Mouse (Mus musculus): ENCODE results near the gene Dda1.

Dda1 gene

DNA sequence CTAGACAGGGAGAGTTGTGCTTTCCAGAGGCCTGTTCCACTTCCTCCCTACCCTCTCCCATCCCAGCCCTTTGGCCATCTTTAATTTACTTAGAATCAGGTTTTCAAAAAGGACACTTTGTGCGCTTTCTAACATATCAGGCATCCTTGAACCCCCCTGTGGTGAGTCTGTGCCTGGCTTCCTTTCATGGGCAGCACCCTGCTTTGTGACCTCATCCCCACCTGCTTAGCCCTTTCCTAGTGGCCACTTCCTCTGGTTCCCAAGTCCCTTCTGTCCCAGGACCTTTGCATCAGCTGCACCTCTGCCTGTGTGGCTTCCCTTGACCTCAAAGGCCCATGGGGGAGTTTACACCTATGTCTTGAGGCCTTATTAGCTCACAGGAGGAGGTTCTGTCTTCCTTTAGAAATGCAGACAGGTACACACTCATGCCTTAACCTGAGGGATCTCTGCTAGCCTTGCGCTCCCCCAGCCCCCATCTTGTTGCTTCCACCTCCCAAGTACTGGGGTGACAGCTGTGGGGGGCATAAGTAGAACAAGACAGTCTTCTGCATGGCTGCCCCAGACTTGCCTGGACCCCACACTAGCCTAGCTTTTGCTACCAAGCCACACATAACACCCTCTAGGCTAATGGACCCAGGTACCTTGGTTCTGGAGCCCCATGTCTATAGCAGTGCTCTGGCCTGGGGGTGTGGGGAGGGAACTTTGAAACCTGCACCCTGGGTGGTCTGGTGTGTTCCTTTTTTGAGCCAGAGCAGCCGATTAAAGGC, 1.3 kb downstream of the Dda1 start:
- DNase-seq, result no peak

DNA sequence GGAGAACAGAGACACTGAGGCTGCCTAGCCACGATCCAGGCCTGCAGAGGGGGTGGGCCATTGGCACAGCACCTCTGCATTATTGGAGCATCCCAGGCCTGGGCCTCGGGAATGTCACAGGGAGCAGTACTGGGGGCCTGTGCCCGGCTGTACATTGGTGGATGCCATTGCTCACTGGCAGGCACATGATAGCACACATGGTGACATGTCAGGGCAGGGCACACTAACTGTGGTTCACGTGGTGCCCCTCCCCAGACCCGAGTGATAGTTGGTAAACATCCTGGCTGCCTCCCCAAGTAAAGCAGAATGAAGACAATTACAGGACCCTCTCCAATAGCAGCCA, 1.9 kb downstream of the Dda1 start:
- DNase-seq, result no peak

DNA sequence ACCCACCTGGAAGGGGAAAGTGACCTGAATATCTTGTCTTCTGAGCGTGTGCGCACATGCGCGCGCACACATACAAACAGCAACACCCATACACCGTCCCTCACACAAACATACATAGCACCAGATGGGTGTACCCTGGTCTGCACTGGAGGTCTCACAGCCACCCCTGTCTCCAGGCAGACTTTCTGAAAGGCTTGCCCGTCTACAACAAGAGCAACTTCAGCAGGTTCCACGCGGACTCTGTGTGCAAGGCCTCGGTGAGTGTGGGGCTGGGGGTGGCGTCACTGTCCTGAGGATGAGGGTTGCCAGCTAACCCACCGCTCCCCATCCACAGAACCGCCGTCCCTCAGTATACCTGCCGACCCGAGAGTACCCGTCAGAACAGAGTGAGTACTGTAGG, 2.9 kb downstream of the Dda1 start:
- DNase-seq, result no peak

DNA sequence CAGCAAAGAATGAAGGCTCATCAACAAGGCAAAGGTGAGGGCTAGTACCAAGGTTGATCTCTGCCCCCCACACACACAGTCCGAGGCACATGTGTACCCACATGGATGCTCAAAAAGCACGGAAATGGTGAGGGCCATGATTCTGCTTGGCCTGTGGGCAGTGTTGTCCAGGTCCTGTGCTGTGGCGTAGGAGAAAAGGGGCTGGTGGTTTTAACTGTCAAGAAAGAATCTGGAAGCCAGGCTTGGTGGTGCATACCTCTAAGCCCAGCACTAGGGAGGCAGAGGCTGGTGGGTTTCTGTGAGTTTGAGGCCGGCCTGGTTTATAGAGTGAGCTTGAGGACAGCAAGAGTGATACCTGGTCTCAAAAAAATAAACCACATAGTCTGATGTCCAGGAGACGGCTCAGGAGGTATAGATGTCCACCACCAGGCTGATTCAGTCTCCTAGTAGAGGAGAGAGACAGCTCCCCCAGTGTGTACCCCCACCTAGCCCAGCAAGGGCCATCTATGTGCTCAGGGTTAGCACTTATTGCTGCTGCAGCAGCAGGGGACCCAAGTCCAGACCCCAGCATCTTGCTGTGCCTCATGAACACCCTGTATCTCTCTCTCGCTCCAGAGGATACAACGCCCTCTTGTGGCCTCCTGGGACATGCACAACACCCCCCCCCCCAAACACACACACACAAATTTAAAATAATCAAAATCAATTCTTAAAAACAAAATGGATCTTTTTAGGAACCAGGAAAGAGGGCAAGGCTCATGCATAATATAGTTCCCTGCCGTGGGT, 3.8 kb downstream of the Dda1 start:
- no peak for DNase-seq

DNA sequence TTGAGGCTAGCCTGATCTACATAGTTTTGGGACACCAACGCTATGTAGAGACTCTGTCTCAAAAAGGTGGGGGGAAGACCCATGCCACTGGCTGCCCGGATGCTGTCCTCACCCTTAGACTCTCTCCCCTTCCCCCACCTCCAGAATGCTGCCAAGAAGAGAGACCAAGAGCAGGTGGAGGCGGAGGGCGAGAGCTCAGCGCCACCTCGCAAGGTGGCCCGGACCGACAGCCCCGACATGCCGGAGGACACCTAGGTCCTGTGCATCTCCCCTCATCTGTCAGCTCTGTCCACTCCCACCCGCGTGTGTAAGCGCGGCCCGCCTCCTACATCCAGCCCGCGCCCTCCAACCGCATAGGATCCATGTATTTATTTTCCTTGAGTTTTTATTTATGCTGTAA, 5.3 kb downstream of the Dda1 start:
- DNase-seq, result no peak

DNA sequence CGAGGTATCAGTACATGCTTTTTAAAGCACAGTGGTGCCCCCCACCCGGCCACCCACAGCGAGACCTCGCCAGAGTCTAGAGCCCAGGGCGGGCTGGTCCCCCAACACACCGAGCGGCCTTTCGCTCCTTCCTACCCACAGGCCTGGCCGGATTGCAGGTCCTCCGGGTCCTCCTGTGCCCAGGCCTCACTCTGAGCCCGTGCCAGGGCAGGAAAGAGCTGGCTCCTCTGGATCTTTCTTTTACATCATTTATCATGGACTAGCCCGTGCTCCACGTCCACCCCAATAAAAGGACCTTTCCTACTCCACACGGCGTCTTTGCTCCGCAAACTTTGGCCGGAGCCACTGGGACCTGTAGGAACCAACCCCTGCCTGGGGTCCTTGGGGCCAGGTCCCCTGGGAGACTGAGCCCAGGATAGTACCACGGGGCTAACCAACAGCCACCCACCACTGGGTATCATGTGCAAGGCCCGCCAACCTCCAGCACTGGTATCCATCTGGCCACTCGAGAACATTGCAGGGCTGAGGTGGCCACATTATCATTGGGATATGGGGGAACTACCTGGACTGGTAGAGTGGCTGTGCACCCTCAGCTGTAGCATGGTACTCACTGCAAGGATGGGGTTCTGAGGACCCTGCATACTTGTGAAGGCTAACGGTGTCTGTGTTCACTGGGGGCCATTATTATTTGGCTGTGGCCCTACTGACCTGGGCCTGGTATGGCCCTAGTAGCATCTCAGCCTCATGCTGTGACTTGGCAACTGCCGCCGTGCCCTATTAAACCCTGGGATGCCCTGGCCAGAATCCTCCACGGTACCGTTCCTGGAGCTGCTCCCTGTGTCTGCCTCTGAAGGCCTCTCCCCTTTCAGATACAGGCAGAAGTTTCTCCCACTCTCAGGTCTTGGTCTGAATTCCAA, 6.0 kb downstream of the Dda1 start:
- DNase-seq, result peak in 1 of 2 experiments; percentile 34

DNA sequence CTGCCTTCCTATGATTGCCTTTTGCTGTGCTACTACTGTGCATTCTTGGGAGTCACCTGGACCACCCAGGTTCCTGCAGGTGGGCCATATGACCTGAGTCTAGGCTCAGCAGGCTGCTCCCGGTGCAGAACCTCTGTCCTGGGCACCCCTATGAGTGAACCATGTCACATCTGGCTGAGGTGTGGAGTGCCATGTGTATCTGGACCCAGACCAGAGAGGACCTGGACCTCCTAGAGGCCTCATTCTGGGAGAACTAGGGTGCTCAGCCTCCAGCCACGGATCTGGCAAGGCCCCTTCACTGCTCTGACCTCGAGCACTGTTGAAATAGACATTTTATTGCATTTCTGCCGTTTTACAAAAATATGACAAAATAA, 6.7 kb downstream of the Dda1 start:
- no peak for DNase-seq

DNA sequence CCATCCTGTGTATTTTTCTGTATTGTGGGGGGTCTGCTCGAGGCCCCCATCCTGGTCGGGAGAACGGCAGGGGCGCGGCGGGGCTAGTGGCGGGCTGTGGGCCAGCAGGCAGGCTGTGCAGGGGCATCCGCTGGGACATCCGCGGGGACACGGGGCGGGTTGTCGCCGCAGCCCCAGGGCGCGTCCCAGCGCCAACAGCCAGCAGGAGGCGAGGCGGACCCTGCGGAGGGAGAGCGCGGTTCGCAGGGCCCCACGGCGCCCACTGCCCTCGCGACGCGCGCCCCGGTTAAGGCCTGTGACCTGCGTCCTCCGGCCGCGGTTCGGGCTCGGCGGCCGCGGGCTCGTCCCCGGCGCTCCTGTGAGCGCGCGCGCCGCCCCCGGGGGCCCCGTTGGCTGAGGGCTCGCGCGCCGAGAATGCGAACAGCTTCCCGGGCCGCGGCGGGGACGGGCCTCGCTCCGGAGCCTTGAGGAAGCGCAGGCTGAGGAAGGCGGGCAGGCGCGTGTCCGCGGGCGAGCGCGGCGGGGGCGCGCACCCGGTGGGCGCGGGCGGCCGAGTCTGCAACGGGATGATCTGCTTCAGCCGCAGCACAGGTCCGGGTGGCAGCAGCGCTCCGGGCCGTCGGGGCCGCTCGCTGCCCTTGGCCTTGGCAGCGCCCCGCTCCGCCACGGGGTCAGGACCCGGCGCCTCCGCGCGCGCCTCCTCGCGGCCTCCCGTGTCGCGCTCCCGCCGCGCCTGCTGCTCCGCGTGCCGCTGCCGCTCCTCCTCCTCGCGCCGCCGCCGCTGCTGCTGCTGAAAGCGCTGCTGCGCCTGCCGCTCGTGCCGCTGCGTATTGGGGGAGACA, 7.3 kb downstream of the Dda1 start:
- DNase-seq, result peak; percentile 74 to 88

DNA sequence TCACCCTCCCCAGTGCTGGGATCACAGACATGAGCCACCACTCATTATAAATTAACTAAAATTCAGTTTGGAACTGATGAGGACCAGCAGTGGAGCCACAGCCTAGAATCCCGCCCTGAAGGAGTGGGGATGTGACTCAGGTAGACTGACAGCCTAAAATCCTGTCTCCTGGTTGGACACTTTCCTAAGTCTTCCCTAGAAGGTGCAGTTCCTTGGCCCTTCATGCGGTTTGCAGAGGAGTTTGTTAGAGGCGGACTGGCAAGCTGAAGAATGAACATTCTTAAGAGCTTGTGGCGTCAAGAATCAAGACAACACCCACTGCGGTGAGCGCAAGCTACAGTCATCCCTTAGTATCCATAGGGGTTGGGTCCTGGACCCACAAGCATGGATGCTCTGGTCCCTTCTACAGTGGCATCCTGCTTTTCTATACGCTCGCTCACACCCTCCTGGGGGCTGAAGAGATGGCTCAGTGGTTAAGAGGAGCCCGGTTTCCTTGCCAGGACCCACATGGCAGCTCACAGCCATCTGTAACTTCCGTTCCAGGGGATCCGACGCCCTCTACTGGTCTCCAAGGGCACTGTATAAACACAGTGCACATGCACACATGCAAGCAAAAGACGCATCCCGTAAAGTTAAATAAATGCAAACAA, 8.3 kb downstream of the Dda1 start:
- peak in 1 of 2 experiments; percentile 47 for DNase-seq

DNA sequence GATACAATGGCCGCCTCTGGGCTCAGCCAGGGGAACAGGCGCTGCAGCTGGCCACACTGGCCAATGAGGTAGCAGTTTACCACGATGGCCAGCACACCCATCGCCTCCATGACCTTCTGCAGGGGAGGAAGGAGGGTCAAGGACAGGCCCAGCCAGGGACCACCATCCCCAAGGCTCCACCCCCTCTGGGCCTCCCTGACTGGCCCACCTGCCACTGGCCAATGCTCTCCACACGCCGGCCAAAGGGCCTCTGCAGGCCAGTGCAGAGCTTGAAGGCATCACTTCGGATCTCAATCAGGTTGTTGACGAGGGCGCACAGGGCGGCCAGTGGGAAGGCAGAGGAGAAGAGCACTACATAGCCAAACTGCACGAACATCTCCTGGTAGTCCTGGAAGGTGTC, 9.9 kb downstream of the Dda1 start:
- no peak for DNase-seq

DNA sequence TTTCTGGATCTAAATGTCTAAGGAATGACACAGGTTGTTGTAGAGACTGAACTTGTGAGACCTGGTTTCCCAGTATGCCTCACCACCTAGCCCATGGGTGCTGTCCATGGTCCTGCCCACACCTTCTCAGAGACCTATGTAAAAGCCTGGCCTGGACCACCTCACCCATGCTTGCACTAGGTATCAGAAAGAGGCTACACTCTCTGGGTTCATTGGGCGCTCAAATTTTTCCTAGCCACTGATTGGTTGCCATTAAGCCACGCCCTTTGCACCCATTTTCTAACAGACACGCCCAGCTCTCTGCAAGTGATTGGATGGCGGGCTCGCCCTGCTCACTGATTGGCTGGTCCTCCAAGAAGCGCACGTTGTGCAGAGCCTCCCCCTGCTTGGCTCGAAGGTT, 14.9 kb downstream of the Dda1 start:
- peak; percentile 59 to 86 for DNase-seq

DNA sequence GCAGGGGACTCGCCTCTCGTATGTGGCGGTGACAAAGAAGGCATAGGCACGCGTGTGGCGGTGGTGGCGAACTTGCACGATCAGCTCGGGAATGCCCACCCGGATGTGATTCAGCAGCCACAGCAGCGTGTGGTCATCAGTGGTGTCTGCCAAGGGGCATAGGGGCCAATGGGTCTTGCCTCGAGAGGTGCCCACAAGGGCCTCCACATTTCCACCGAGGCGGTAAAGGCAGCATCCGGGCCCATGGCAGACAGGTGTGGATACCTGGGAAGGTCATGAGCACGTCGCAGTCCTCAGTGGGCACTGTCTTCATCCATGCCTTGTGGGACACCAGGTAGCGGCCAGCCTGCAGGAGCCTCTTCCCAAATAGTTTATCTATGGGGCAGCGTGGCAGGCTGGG, 15.7 kb downstream of the Dda1 start:
- DNase-seq, result no peak

DNA sequence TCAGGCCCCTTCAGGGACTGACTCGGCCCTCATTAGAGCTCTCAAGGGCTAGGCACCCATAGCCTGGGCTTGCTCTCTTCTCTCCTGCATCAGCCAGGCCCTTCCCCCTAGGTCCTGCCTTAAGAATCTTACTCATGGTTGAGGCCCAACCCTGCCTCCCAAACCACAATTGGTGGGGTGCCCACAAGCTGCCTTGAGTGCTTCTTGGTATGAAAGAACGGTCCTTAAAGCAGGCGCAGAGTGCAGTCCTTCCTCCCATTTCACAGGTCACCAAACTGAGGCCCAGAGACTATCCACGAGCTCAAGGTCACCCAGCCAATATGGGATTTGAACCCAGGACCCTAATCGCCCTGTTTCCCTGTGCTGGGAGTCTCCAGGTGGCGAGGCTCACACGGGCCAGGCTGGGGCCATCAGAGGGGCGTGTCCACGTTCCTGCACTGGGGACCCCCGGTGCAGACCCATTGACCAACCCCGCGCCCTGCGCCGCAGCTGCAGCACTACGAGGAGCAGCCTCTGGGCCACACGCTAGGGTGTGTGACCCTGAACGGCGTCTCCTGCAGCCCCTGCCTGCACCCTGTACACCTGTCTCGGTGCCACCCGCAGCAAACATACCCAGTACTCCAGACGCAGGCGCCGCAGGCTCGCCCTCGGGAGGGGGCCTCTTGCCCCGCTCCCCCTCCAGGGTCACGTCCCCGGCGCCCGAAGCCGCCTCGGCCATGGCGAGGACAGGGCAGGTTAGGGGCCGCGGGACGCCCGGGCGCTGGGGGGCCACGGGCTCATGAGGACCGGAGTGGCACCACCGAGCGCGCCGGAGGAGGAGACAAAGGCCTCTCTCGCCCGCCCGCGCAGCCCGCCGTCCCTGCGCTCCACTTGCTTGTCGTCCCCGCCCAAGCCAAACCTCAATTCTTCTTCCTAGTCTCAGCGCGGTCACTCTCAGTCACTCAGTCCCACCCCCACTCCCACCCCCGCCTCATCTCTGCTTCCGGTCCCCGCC, 16.4 kb downstream of the Dda1 start, which contains the start of gene Ano8:
Gene Ano8 (minus strand): TSS at position 822 of the 994 bp plus-strand sequence.
- DNase-seq, result peak; percentile 91 to 93

DNA sequence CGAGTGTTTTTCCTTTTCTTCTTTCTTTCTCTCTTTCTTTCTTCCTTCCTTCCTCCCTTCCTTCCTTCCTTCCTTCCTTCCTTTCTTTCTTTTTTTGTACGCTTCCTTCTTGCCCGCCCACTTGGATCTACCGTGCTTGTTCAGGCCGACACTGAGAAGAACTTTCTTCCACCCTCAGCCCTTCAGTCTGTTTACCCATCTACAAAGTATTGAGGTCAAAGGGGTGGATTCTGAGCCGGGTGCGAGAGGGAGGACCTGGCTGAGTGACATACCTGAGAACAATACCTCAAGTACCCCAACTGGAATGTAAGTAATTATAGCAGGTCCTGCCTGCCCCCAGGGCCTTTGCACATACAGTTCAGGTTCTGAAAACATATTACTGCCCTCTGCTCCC, 17.1 kb downstream of the Dda1 start:
- DNase-seq, result no peak

DNA sequence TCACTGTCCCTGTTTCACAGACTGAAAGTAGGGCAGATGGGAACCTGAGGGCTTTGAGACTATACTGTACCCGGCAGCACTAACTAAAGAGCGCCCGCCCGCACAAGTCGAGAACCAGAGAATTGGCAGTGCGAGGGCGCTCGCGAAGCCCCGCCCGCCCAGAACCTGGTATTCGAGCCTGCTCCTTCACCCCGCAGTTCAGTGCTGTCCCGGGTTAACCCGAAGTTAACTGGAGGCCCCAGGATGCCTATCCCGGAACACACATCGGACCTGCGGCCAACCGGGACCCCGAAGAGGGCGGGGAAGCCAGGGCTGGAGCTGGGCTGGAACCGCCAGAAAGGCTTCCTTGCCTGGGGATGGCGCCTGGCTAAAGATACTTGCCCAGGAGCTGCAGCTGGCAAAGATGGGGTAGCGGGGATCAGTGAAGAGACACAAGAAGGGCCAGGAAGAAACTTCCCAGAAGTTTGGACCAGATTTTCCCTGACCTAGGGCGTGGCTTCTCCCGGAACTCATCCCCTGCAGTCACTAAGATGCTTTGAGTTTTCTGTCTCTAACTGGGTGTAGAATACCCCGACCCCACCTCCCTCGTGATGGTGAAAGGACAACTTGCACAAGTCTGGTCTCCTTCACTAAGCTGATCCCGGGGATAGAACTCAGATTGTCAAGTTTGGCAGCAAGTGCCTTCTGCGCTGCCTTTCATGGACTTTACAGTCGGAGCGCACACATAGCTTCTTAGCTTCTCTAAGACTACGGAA, 18.9 kb downstream of the Dda1 start, which contains the start of gene Gtpbp3:
Gene Gtpbp3 (plus strand): TSS at position 413 of the 755 bp plus-strand sequence.
- peak; percentile 92 to 93 for DNase-seq

DNA sequence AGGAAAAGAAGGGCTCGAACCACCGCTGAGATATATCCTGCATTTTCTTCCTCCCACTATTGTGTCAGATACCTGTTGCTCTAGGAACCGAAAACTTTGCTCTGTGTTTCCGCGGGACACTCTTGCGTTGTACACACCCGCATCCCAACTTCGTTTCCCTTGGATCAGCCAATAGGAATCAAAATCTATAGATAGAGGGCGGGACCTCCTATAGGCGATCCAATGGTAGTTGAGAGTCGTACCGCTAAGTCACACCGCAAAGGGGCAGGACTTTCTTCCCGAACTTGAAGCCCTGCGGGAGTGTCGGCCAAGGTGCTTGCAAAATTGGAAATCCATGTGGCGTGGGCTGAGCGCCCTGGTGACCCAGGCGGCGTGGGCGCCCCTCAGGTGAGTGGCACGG, 19.5 kb downstream of the Dda1 start:
- peak; percentile 88 to 94 for DNase-seq

DNA sequence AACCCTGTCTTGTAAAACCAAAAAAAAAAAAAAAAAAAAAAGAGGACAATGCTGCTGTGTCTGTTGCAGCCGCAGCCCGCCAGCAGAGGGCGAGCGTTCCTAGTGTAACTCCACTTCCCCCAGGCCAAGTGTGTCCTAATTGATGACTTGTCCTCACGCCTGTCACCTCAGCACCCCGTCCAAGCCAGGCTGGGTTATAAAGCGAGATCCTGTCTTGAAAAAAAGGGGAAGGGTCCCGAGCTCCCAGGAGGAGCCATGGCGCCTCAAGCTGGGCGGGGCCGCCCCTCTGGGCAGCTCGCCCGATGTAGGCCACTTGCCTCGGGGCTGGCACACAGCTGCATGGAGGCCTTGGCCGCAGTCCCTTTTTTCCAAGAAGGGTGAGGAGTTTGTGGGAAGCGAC, 26.0 kb downstream of the Dda1 start:
- DNase-seq, result peak; percentile 90 to 94

DNA sequence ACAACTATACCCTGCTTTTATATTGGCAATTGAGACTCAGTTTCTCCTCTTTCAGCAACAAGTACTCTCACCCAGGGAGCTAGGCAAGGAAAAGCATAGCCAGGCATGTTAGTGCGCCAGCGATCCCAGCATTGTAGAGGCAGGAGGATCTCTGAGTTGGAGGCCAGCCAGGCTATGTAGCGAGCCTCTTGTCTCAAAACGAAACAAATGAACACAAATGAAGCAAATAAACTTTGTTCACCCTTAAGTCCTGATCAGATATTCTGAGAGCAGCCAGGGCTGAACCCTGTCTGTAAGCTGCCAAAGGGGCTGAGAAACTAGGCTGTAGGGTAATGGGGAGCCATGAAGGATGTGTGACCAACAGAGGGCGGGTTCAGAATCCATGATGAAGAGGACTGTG, 26.8 kb downstream of the Dda1 start:
- DNase-seq, result peak in 1 of 2 experiments; percentile 54

DNA sequence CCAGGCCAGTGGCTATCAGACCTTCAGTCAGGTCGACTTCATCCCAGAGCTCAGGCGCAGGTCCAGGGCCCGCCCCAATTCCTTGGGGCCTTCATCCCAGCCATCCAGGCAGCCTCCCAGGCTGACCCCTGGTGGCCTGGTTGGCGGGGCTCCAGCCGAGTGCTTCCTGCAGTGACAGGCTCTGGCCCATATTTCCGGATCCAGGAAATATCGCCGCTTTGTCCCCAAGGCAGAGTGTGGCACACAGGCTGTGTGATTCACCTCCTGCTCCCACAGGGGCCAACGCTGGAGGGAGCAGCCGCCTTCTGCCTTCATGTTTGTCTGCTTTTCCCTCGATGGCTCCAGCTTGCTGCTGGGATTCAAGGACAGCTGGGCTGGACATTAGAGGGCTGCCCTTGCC, 27.5 kb downstream of the Dda1 start:
- DNase-seq, result peak; percentile 95 to 97
